Mouse (Mus musculus) layer of hippocampus, postnatal 10 days (tissue): Measurements from ENCODE around the gene Tmeff1. TPM values are rescaled to one million over a fixed set of nuclear protein-coding genes. Genes with fewer than 3 reads are reported as not detected.

ENCODE experiments used
- total RNA-seq, 2 experiments: library from RNA; stranded (reverse); gene quantifications; 2 replicates each; pipeline ENCODE4 v1.2.3; 2021

The Tmeff1 gene
- total RNA-seq, 2 experiments from 2014 or later = 178 to 200 TPM

Other genes starting within 250 kb of the Tmeff1 start
- gene Tex10, start 111.7 kb upstream of the Tmeff1 start, total RNA-seq = 10 to 100 TPM; 26.4 to 27.8 TPM
- 10 to 100 TPM; 36.7 to 36.9 TPM for gene Msantd3, start 45.2 kb upstream of the Tmeff1 start, total RNA-seq
- gene Cavin4, start 78.3 kb downstream of the Tmeff1 start, total RNA-seq = 1 to 10 TPM; 3.3 TPM